Mouse (Mus musculus) mature B cell (primary cell): ENCODE measurements around the gene Agtrap.
"Not testable (repeated sequence)": the region's sequence is repeated elsewhere in the genome, so short reads cannot be mapped to it uniquely, and the experiment has no call there.

Experiments used
- in situ Hi-C: fragments of 300-500 bp; cut with MboI; formaldehyde crosslinking; loops from 2 replicates; pipeline ENCODE4 v1.14.3; 2019

Agtrap gene

DNA sequence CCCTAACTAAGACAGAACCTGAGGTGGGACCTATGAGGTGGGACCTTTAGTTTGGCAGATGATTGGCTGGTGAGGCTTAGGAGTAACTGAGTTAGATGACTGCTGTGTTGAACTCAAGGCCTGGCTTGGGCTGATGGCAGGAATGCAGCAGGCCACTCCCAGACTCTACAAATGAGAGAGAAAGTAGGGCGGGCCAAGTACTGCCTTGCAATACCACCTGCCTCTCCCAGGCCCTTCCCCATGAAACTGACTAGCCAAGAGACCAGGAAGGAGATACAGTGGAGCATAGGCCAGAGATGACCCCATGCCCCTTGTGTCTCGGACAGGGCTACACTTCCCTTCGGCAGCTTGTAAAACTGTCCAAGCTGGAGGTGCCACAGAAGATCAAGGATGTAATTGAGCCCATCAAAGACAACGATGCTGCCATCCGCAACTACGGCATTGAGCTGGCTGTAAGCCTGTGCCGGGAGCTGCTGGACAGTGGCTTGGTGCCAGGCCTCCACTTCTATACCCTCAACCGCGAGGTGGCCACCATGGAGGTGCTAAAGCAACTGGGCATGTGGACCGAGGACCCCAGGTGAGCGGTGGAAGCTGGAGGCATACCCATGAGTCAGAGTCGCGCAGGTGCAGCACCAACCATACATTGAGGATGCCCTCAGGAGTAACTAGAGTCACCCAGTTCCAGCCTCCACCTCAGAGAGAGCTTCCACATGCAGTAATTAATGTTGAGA, 36.6 kb downstream of the Agtrap start:
- in situ Hi-C loops = no loop called here

GRCm38 (mm10) chr4:148050396-148050914, 37.4 kb downstream of the Agtrap start:
- in situ Hi-C loops = not testable (repeated sequence)

DNA sequence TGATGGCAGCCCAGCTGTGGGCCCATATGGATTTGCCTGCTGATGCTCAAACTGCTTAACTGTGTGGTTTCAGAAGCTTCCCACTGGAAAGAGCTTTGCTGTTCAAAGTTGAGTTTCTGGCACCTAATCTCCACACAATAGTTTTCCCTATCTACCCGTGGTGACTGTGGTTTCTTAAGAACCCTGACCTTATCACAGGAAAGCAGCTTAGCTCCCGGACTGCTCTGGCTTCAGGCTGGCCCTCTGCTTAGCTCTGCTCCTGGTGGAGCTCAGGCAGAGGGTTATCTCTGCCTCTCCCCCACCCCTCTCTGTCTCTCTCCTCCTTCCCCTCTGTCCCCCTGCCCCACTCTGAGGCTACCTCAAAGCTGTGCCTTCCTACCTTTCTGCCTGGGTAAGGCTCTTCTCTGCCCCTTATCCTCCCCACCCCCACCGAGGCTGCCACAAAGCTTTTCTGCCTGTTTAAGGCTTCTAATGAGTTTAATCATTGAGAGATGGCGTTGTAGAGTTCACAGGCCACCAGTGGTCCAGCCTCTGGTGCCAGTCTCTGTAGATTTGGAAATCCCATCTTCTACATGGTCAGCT, 41.3 kb downstream of the Agtrap start:
- in situ Hi-C loops = no loop called here

DNA sequence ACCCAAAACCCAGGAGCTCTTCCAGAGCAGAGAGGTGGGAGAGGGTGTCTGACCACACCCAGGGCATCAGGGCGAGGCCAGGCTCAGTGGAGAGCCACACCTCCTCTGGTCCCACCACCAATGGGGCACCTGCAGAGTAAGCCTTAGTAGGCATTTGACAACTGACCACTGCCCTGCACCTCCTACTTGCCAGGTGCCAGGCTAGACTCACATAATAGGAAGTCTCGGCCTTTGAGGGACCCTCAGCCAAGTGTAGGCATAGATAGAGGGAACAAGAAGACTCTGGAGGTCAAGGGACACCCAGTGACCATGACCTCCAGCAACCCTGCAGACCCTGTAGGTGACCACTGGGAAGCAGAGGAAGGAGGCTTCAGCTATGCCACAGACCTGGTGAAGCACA, 43.7 kb downstream of the Agtrap start:
- in situ Hi-C loops = no loop called here

DNA sequence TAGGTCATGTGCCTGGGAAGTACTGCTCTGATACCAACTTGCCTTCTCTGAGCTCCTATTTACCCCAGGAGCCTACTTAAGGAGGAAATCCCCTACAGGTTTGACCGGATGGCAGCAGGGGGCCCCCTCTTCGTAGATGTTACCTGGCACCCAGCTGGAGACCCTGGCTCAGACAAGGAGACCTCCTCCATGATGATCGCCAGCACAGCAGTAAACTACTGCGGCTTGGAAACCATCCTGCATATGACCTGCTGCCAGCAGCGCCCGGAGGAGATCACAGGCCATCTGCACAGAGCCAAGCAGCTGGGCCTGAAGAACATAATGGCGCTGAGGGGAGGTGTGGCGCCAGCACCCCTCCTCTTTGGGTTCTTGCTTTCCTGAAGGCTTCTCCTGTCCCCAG, 44.5 kb downstream of the Agtrap start:
- in situ Hi-C loops = not testable (repeated sequence)

DNA sequence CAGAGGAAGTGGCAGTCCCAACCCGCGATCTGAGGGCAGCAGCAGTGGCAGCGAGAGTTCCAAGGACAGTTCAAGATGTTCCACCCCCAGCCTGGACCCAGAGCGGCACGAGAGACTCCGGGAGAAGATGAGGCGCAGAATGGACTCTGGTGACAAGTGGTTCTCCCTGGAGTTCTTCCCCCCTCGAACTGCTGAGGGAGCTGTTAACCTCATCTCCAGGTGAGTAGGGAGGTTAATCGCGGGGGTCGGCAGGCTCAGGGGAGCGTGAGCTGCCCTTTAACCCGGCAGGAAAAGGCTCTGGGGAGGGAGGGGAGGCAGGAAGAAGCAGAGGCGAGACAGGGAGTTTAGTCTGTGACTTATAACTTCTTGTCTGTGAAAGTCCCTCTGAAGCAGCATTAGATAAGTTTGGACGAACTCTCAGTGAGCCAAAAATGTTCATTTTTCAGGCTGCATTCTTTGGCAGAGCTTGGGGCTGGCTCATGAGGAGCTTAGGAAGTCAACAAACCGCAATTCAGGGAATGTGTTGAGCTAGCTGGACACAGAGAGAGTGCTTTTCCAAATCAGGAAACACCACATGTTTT, 46.1 kb downstream of the Agtrap start:
- in situ Hi-C loops = no loop called here

DNA sequence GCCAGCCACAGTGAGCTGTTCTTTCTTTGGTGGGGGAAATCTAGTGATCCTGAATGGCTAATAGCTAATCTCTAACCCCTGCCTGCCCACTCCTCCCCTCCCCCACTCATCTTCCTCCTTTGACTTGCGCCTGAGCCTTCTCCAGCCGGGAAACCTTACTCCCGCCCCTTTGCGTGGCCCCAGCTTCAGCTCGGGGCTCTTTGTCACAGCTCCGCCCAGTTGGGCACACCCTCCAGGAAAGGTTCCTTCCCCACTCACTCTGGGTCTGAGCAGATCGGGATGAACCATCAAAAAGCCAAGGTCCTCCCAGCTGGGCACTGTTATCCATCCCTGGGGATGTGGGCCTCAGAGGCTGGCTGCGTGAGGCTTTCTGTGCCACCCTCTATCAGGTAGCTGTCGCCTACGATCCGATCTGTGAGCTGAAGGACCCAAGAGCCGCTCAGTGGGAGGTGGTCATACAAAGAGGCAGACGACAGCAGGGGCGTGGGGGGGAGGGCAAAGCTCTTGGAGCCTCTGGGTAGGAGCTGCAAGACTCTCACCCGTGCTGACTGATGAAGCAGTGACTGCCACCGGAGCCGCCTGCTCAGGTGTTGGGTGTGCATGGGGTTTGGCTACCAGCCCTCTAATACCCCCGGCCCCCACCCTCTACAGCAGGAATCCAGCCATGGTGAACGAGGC, 46.8 kb downstream of the Agtrap start:
- in situ Hi-C loops = no loop called here

DNA sequence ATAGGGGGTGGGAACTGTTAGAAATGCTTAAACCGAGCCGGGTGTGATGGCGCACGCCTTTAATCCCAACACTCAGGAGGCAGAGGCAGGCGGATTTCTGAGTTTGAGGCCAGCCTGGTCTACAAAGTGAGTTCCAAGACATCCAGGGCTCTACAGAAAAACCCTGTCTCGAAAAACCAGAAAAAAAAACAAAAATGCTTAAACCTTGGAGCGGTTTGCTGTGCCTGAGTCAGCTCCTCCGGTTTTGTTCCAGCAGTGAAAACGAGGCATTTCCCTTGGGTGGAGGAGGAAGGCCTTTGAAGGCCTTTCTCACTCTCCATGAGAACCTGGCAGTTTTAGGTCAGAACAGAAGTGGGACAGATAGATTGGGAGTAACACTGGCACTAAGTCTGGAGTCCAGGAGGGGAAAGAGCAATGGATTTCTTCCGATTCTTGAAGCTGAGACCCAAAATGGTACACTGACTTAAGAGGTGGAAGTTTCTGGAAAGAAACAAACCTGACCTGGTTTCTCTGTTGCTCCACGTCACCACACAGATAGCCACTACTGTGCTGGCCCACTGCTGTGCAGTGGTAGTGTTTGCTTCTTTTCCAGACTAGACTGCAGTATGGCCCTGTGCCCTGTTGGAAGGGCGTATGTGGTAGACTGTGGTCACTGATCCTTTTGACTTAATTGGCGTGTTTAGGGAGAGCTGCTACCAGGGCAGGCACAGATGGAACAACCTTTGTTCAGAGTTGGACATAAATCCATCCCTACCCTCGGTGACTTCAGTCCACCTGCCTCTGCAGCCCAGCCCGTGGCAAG, 47.6 kb downstream of the Agtrap start:
- in situ Hi-C loops = no loop called here

DNA sequence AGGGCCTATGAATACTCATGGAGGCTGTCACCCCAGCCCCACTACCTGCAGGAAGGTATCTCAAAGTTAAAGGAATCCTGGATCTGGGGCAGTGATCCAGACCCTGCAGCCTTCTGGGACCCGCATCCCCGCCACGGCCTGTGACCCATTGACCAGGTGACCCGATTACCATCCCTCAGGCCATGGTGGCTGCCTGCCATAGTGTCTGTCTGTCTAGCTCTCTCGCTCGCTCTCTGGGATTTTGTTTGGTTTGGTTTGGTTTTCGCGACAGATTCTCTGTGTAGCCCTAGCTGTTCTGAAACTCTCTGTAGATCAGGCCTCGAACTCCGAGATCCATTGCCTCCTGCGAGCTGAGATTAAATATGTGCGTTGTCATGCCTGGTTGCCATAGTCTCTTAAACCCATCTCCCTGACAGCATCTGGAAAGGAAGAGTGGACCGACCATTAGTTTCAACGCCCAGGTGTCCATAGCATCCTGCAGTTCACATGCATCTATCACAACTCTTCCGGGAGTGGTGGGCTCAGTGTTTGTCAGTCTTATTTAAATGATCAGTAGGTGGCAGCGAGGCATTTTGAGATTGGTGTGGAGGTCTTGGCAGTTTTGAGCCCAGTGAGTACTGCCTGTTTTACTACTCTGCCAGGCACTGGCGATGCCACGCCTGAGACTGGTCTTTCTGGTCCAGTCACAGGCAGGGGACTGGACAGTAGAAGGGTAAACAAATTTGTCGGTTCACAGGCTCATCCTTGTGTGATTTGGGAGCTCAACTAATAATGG, 48.4 kb downstream of the Agtrap start:
- in situ Hi-C loops = no loop called here

DNA sequence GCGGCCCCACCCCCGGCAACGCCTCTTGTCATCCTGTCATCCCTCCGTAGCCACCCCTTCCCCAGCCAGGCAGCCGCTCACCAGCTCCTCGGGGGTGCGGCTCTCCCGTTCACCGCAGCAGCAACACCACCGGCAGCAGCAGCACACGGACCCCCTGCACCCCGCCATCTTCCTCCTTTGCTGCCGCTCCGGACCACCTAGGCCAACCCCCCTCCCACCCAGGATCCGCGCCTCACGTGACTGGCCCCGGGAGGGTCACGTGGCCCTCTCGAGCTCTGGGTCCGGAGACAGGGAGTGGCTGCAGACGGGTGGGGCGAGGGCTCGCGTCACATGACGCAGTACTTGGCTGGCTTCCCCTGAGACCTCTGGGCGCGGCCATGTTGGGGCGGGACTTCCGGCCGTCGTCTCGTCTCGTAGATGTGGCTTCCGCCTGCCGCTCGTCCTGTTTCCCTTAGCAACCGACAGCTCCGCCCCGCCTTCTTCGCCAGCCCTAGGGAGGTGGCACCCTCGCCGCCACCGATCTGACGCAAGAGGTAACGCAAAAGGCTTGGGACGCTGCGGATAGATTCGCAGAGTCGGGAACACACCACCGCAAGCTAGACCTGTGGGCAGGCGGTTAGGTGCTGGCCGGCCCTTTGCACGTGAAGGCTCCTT, 49.1 kb downstream of the Agtrap start, which contains the start of the genes Clcn6 and Mthfr:
TSS of gene Clcn6 (minus strand) at position 222 of the 654 bp plus-strand sequence.
TSS of gene Mthfr (plus strand) at position 478 of the 654 bp plus-strand sequence.
- in situ Hi-C loops = no loop called here

- in situ Hi-C loops = no loop called here
Observed at GRCm38 (mm10) chr4:148038079-148038599, 49.7 kb downstream of the Agtrap start.

GRCm38 (mm10) chr4:148035440-148035839, 52.4 kb downstream of the Agtrap start:
- in situ Hi-C loops = no loop called here

DNA sequence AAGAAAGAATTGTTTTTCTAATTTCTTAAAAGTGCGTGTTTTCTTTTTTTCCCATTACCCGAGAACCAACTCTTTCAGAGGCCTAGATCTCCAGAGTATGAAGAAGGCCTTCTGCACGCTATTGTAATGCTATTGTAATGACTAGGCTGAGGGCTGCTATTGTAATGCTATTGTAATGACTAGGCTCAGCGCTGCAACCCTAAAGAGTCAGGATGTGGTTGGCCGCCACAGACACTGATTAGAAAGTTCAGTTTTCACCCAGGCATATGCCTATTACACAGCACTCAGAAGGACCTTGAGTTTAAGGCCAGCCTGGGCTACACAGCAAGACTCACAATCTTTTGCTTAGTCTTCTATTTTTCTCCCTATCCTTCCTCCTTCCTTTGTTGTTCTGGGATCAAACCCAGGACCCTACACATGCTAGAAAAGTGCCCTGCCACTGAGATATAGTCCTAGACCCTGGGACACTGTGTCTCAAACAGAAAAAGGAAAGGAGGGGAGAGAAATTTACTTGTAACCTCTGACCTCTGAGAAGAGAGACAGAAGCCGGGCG, 53.9 kb downstream of the Agtrap start:
- in situ Hi-C loops = no loop called here

DNA sequence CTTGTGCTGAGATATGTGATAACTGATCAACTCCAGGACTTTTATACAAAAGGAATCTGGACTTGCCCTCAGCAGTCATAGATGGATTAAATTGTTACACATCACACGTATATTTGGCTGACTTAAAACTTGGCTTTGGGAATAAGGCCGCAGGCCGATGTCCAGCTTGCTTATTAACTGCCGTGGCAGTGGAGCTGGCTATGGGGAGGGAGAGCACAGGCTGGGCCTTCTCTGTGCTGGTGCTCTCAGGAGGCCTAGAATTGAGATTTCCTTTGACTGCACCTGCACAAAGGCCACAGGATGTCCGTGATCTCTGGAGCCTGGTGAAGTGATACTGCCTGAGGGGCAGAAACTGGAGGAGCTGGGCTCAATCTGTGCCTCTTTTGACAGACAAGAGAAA, 57.3 kb downstream of the Agtrap start:
- in situ Hi-C loops = no loop called here

DNA sequence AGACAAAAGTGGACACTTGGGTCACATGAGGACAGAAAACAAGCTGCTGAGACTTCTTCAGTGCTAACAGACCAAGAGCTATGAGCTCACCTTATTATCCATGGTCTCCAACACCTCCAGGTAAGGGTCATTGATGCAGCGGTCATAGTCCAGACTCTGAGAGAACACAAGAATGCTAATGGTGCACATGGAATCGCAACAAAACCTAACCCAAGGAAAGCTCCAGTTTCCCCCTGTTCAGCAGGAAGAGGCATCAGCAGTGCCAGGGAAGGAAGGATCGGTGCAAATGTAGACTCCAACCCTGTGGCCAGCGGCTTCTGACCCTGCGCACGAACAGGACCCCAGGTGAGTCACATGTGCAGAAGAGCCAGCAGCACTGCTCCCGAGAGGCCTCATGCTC, 58.5 kb downstream of the Agtrap start:
- in situ Hi-C loops = no loop called here
